Mouse (Mus musculus) cerebellum, postnatal 14 days (tissue): Measurements from ENCODE around the gene Fam3c.

Experiments used
- DNase-seq, 2 experiments: peaks; one replicate each; pipeline ENCODE4 v3.0.0; 2021; ENCODE audit warnings: mixed read lengths in 2 of 2

The Fam3c gene

DNA sequence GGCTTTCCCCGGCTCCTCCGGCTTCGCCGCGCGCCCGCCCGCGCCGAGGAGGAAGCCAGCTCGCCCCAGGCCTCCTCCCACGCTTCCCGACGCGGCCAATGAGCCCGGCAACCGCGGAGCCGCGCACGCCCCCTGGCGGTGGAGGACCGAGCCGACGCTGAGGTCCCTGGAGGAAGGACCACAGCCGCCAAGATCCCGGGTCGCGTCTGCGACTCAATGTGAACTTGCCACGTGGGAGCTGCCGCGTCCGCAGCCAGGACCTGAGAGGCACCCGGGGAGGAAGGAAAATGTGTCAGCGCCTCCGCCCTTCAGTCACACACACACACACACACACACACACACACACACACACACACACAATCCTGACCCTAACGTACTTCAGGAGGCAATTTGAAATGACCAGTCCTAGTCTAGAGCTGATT lies at the start of gene Fam3c:
Gene Fam3c (minus strand): TSS at position 158 of the 422 bp plus-strand sequence.
- DNase-seq, result peak; percentile 98

DNA sequence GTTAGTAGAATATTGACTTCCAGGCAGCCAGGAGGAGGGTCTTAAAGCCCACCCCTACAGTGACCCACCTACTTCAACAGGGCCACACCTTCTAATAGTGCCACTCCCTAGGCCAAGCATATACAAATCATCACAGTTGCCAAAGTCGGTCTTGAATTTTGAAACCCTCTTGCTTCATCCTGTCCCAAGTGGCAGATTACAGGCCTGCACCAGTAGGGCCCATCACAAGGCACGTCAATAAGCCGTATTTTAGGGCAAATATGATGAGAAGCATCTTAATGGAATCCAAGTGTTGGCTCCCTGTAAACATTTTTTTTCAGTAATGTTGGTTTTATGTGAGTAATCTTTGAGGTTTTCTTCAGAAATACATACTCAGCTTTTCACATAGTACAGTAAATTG lies 49.0 kb upstream of the Fam3c start:
- no peak for DNase-seq

DNA sequence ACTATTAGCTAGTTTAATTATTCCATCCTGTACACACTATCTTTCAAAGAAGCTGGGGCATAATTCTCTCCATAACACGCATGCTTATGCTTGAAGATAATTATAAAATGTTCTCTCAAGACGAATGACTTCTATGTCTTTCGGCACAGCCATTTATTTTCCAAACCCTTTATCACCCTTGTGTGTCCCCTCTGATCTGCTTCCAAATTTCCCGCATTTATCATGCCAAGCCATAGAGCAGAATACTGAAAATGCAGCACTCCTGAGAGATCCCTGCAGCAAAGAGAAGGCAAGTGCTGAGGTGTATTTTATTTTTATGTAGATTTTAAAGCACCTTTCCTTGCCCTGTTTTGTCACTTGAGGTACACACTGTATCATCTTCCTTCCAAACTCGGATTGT lies 47.7 kb upstream of the Fam3c start:
- DNase-seq, result no peak

DNA sequence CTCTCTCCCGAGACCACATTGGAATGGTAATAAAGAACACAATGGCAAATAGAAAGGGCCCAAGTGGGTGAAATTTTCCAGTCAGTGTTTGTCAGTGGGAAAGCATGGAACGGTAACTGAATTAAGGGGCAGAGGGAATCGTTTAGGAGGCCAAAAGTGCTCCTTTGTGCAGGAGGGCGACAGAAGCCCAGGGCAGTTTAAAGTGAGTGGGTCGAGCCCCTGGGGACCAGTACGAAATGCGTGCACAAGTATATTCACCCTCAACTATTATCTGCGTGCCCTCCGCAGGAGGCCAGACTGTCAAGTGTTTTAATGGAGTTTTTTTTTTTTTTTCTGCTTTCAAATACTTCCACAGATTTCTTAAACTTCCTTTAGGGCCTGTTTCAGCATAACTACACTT lies 47.3 kb upstream of the Fam3c start:
- no peak for DNase-seq

DNA sequence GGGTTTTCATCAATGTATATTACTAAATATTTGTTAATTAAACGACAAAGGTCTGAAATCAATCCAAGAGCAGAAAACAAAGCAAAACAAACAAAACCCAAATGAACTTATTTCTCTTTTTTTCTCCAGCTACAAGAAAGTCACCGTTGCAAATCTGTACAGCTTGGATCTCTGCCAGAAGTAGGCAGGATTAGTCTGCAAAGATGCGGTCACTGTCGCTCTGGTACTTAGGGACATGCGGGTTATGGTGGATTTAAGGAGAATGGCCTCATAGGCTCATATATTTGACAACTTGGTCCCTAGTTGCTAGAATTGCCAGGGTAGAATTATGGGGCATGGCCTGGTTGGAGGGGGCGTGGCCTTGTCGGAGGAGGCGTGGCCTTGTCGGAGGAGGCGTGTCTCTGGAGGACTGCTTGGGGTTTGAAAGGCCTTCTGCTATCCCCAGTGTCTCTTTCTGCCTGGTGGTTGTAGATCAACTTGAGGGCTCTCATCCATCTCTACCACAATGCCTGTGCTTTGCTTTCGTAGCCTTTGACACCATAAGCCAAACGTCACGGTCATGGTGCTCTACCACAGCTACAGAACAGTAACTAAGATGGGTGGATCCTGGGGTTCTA lies 46.6 kb upstream of the Fam3c start:
- peak in 1 of 2 experiments; percentile 3 for DNase-seq

DNA sequence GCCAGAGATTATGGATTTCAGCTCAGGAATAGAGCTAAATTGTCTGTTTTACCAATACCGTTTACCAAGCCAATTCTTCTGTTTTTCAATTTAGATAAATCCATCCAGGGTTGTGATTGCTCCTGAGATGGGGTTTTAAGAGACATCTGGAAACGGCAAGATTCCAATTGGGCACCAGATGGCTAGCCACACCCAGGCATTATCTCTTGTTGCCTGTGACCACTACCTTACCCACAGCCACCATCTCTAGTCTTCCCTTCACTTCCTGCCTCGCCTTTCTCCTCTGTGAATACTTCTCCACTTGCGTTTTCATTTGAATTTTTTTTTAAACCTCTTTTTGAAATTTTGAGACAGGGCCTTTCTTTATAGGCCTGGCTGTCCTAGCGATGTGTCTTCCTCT lies 46.0 kb upstream of the Fam3c start:
- no peak for DNase-seq

DNA sequence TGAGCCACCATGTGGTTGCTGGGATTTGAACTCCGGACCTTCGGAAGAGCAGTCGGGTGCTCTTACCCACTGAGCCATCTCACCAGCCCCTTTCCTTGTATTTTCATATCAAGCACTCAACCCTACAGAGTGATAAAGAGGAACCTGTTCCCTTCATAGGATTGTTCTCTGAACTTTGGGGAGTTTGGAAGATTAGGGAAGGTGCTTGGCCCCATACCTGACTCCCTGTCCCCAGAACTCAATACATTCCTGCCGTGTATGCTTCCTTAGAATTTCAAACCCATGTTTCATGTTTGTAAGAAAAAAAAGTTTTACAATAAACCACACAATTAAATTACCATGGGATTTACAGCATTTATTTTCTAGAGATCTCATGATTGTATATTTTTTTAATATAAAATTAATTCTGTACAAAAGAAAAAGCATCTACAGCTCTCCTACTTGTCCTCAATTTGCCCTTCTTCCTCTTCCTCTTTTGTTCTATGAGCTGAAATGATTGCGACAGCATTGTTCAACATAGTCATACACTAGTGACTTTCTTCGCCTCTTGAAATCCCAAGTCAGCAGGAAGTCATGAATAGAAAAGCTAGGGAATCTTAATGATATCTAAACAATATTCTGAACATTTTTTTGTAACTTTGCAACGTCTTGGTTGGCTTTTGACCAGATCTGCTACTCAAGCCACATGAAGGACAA lies 42.2 kb upstream of the Fam3c start:
- no peak for DNase-seq

DNA sequence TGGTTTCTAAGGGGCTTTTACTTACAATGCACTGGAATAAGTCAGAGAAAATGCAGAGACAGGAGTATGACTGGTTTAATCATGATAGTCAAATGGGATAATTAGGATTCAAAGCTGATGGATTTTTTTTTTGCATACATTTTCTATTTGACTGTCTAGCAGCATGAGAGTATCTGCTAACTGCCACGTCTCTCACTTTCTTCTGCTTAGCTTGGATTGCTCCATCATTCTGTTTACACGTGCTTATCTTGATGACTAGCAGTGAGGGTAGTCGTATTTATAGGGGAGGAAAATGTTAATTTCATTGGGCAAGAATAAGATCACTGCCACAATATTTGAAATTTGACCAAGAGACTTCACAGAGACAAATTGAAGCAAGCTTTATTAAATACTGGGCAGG lies 39.2 kb upstream of the Fam3c start:
- no peak for DNase-seq

DNA sequence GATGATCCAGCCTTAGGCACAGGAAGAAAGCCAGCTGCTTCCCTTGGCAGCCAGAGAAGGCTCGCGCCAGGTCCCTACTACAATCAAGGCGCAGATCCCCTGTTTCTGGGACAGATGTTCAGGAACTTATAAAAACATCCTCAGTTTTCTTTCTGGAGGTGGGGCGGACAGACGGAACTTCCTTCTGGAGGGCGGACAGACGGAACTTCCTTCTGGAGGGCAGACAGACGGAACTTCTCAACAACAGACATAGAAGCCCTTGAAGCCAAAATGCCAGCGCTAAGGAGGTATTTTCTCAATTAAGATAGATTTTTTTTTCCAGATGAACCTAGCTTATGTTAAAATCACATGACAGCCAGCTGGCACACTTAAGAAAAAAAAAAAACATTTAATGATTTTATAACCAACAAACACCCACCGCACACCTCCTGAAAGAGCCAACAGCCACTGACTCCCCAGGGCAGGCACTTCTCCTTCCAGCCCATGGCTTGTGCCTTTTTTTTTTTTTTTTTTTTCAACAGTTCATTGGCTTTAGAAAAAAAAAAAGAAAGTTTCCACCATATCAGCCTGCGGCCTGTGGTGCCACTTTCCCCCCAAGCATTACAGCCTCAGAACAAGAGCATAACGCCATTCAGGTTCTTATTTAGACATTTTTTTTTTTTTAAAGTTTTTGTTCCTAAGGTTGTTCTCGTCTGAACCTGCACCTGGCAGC lies 34.8 kb upstream of the Fam3c start:
- no peak for DNase-seq

DNA sequence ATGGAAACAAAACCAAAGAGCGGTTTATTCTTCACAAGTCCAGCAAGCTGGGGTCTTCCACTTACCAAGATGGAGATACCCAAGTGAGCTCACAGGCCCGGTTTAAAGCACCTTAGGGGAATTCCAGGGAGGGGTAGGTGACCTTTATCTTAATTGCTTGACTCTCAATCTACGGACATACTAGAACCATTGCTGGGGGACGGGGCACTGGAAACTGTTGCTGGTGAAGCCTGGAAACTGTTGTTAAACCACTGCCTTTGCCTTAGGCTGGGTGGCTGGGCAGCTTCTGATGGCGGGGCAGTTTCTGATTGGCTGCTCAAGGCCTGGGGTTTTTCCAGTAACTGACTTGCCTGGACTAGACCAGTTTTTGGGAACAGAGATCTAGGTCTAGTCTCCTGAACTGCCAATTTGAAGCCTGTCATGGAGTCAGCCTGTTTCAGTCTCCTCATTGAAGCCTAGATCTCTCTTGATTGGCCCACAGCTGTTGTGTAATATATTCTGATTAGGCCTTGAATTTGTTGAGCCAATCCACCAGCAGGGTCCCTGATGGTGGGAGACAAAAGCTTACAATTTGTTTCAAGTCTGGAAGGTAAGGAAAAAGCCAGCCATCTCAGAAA lies 29.3 kb upstream of the Fam3c start:
- no peak for DNase-seq

DNA sequence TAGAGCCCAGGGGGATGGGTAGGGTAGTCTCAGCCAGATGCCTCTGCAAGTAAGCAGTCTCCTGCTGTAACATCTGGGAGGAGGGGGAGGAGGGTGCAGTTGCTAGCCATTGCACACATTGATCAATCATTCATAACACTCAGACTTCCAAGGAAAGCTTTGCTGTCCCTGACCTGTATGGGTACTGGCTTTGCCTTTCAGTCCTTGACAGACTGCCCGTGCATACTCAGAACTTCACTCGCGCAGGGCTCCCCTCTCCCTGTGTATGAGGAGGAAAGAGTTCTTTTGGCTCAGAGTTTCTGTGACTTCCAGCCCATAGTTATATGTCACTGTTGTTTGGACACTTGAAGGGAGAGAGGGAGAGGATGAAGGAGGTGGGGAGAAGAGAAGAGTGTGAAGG lies 24.2 kb upstream of the Fam3c start:
- no peak for DNase-seq

DNA sequence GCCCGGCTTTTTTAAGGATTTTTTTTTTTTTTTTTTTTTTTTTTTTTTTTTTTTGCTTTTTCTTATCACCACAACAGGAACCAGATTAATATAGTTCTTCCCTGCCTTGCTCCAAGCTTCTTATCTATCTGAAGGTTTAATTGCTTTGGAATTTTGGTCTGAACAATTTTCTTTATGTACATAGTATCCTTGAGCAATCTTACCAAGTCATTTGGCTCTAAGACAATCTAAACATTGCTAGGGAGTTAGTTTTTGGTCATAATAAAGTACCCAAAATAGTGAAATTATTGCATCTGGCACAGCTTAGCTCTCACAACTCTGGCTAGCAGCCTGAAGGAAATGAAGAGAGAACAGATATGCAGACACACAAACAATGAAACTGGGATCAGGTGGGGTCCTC lies 23.8 kb upstream of the Fam3c start:
- no peak for DNase-seq

DNA sequence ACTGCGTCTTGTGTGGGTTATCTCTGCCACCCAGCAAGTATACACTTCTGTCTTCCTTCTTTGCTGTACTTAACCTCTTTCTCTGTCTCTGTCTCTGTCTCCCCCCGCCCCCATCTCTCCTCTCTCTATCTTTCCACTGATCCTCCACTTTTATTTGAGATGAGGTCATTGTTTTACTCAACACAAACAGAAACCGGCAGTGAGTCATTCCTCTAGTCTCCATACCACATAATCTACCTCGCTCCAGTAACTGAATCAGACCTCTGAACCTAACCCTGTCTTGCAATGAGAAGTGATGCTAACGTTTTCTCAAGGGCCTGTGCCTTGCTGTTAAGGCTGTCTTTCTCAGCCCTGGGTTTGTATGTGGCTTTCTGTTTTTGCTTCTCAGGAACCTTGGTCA lies 22.4 kb upstream of the Fam3c start:
- DNase-seq, result no peak

DNA sequence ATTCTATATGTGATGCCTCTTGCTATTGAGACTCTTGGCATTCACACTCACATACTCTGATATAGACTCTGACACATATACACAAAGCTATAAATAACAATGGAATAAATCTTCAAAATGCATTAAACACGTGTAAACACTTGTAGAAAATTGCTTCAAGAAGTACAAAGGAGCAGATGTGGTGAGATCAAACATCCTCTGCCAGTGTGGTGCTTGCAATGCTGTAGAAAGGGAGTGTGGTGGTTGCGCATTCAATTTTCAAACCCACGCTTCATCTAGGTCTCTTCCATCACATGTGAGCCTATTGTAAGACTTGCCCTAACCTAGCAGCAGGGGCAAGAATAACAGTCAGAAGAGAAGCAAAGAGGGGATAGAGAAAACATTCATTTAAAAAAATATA lies 18.7 kb upstream of the Fam3c start:
- DNase-seq, result no peak

DNA sequence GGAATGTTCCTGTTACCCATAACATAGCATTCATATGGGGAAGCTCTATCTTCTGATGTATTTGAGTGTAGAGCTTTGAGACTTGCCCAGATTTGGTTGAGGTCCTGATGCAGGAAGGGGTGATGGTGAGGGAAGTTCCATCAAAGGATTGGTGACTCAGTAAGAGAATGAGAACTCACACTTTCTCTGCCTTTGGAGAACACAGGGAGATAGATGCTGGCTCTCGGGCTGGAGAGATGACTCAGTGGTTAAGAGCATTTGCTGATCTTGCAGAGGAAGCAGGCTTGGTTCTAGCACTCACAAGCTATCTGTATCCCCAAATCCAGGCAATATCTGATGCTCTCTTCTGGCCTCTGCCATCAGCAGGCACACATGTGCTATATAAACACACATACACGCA lies 17.4 kb upstream of the Fam3c start:
- no peak for DNase-seq

DNA sequence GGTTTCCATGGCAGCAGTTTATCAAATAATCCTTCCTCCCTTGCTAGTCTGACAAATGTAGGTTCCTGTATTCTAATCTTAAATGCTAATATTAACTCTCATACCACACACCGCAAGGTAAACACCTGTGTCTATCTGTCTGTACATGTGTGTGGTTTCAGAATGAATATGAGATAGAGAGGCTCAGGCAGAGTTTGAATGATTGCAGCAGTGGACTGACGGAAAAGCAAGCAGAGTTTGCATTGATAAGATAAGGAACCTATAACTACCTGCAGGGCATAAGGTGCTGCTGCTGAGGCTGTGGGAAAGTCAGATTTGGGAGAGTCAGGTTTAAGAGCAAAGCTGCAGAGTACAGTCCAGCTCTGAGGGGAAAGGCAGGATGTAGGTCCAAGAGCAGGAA lies 10.9 kb upstream of the Fam3c start:
- DNase-seq, result no peak

DNA sequence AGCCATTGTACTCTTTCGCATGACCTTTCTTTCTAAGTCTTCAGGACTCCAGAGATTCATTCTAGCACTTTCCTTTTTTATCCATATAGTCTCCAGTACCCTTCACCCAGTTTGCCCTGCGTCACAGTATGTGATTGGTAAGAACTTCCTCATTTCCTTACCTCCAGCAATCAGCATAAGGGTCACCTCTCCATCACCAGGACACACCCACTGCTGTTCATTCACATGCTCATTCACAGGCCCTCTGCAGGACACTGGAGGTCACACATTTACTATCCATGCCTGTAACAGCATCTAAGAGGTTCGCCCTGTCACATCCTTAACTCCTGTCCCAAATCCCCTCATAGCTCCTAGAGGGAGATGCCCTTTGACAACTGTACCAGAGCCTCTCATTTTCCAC lies 7.5 kb upstream of the Fam3c start:
- DNase-seq, result no peak

DNA sequence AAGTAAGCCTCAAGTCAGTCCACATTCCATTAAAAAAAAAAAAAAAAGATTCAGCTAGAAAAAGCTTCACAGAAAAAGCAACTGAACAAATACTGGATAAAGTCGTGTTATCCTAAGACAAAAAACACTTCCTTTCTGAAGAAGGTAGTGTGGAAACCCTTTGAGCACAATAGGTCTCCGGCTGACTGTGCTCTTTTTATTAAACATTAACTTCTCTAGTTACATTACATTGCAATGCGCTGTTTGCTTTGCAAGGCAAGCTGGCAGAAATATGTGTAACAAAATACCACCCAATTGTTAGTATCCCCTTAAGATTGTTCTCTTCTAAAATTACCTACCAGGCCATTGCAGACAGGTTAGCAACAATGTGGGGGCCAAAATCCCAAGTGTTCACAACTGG lies 5.9 kb upstream of the Fam3c start:
- no peak for DNase-seq

DNA sequence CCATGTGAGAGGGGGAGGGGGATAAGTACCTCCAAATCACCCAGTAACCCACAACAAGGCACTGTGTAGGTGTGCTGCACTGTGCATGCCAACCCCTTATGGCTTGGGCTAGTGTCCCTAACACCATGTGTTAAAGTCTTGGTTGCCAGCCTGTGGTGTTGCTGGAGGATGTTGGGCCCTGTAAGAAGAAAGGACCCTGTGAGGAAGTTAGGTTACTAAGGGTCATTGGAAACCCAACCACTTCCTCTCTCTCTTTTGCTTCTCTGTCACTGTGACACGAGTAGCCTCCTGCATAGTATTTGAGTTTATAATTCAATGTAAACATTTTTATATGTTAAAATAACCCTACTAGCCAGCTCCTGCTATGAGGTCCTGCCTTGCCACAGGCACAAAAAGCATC lies 3.0 kb upstream of the Fam3c start:
- no peak for DNase-seq

DNA sequence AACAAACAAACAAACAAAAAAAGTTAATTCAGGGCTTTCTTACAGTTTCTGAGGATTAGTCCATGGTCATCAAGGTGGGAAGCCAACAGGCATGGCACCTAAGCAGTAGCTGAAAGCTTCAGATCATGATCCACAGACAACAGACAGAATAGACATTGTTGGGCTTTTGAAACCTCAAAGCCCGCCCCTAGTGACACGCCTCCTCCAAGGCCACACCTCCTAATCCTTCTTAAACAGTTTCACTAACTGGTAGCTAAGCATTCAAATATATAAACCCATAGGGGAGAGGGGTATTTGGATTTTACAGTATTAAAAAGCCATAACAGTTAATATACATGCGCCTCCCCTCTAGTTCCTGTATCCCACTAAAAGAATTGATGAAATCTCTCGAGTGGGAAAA lies 1.3 kb upstream of the Fam3c start:
- no peak for DNase-seq

DNA sequence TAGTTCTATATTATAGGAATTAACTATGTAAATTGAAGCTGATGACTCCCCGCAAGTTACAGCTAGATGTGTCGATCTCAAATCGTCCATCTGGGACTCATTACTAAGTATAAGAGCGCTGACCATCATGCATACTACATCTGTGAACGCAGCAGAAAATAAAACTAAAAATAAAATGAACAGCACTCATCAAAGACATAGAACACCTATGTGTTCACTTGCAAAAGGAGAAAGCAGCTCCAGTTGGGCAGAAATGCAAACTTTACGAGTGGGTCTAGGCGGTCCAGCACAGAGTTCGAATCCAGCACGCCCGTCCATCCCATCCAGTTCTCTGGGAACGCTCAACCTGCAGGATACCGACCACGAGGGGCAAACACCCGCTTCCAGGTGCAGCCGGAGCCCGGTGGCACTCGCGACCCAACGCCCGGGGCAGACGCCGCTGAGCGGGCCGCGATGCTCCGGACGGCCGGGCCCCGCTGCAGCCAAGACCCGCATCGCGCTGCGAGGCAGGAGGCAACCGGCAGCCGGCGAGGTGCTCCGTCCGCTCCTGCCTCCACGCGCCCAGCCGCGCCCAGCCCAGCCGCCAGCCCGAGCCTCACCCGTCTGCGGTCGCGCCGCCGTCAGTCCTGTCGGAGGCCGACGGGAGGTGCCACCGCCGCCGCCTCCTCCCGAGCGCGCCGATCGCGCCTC lies 502 bp downstream of the Fam3c start:
- no peak for DNase-seq

DNA sequence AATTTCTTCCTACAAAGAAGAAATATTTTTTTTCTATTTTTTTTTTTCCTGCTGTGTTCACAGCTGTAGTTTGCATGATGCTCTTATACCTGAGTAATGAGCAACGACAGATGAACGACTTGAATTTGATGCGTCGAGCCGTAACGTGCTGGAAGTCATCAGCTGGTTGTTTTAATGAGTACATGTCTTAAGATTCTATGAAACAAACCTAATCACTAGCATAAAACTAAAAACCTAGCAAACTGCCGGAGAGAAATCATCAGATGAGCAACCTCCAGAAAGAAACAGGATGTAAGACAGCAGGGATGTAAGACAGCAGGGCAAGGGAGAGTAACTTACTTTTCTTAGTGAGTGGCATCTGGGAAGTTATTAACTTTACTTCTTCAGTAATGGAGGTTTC lies 1.4 kb downstream of the Fam3c start:
- DNase-seq, result no peak

DNA sequence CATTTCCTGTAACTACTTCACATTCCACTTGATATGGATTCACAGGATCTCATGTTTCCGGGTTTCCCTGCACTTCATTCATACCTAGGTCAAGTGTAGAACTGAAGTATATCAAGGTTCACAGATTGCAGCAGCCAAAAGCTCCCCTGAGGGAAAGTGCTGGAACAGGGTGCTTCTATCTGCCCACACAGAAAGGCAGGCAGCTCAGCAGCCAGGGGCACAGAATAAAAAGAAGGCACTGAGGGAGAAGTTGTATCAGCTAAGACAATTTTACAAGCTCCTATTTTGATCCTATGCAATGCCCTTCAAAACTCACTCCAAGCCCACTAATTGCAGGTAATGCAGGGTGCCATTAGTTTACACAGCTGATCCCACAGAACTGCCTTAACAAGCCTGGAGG lies 2.0 kb downstream of the Fam3c start:
- DNase-seq, result no peak
